Mouse (Mus musculus): ENCODE data around the gene Pmpca. TPM values are rescaled to one million over a fixed set of nuclear protein-coding genes. Genes with fewer than 3 reads are reported as not detected.
"Not testable (repeated sequence)": the region's sequence is repeated elsewhere in the genome, so short reads cannot be mapped to it uniquely, and the experiment has no call there.

Gene Pmpca
- total RNA-seq, 1 experiment from 2014 or later, result 54.9 TPM

- ATAC-seq (replicated peaks; ENCODE audit: insufficient number of reproducible peaks, low FRiP score, low TSS enrichment, poor library complexity, severe bottlenecking), result no peak
Observed at GRCm38 (mm10) chr2:26364738-26365465, 24.2 kb upstream of the Pmpca start.

DNA sequence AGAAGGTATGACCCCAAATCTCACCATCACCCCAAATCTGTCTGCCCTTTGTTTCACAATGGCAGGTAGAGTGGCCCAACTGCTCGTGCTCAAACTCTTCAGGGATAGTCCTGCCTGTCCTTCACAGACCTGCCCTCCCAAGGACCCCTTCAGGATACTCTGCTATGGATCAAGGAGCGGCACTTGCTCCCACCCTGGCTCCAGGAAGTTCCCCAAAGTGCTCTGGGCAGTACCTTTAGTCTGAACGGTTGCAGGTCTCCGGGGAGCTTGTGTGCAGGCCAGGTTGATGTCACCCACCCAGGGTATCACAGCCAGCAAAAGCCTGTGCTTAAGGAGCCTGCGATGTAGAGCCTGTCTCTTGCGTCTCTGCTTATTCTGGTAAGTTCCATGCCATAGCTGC, 21.2 kb upstream of the Pmpca start:
- ATAC-seq (replicated peaks; ENCODE audit: insufficient number of reproducible peaks, low FRiP score, low TSS enrichment, poor library complexity, severe bottlenecking), result no peak

DNA sequence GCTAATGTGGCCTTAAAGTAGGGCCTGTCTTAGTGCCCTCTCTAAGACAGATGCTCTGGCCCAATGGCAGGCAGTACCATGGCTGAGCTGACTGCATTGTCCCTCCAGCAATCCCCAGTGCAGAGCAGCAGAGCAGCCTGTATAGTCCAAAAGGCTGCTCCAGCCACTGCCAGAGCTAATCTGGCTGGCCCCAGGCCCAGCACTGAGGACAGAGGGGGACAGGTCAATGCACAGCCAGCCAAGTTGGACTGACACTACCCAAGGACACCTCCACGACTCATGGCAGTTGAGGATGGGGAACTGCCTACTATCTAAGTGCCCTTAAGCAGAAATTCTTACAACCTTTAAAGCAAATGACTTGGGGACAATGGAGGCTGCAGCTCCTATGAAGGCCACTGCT, 20.6 kb upstream of the Pmpca start:
- ATAC-seq (replicated peaks; ENCODE audit: insufficient number of reproducible peaks, low FRiP score, low TSS enrichment, poor library complexity, severe bottlenecking), result no peak

- ATAC-seq (replicated peaks; ENCODE audit: insufficient number of reproducible peaks, low FRiP score, low TSS enrichment, poor library complexity, severe bottlenecking), result no peak
Observed at GRCm38 (mm10) chr2:26372396-26372795, 16.7 kb upstream of the Pmpca start.

DNA sequence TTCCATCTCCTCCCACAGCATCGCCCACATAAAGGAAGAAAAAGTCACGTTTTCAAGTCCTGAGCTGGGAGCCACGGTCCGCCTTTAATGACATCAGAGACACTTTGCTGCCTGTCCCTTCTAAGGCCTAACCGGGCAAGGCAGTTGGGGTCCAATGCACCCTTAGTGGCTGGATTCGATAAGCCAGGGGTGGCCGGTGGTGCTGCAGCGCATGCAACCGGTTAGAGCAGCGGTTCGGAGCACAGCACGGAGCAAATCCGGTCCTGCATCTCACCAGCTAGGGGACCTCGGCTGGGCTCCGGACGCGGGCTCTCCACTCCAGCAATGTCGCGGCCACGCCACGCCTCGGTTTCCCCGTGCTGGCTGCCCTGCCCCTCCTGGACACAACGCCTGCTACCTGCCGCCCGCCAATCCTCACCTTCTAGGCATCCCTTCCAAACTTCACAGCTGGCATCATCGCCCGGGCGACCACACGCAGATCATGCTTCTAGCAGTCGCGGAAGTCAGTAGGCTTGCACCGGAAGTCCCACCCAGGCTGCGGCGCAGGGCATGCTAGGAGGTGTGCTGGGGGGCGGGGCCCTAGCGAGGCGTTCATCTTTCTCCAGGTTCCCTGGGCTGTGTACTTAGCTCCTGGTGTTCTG, 8.9 kb upstream of the Pmpca start, which contains the start of gene Snapc4:
Snapc4 (minus strand) TSS at position 523 of the 641 bp plus-strand sequence.
- ATAC-seq (replicated peaks; ENCODE audit: insufficient number of reproducible peaks, low FRiP score, low TSS enrichment, poor library complexity, severe bottlenecking), result peak; percentile 91

DNA sequence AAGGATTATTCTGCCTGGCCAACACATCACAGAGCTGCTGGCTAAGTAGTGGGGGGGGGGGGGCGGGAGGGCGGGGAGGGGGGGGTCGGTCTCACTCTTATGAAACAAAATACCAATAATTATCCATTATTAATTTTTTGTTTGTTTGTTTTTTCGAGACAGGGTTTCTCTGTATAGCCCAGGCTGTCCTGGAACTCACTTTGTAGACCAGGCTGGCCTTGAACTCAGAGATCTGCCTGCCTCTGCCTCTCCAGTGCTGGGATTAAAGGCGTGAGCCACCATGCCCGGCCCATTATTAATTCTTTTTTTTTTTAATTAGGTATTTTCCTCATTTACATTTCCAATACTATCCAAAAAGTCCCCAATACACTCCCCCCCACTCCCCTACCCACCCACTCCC, 8.3 kb upstream of the Pmpca start:
- not testable (repeated sequence) for ATAC-seq (replicated peaks; ENCODE audit: insufficient number of reproducible peaks, low FRiP score, low TSS enrichment, poor library complexity, severe bottlenecking)

GRCm38 (mm10) chr2:26387713-26388112, 1.4 kb upstream of the Pmpca start:
- ATAC-seq (replicated peaks; ENCODE audit: insufficient number of reproducible peaks, low FRiP score, low TSS enrichment, poor library complexity, severe bottlenecking), result no peak

DNA sequence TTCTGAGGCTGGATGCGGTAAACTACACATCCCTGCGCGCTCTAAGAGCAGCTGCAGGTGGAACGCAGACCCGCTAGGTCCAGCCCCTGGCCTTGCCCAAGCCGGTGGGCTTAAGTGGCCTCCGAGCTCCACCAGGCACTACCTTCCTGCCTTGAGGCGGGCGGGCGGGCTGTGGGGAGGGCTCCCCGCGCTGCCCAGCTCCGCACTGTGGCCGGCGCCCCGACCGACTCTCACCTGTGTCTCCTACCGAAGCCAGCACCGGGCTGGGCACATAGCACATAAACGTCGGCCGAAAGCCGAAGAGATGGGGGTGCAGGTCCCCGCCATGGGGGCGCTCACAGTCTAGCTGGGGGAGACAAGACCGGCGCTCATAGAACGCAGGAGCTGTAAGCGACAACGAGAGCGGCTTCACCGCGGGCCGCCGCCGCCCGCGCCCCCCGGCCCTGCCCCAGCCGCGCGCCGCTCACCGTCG, 421 bp upstream of the Pmpca start:
- ATAC-seq (replicated peaks; ENCODE audit: insufficient number of reproducible peaks, low FRiP score, low TSS enrichment, poor library complexity, severe bottlenecking), result no peak

DNA sequence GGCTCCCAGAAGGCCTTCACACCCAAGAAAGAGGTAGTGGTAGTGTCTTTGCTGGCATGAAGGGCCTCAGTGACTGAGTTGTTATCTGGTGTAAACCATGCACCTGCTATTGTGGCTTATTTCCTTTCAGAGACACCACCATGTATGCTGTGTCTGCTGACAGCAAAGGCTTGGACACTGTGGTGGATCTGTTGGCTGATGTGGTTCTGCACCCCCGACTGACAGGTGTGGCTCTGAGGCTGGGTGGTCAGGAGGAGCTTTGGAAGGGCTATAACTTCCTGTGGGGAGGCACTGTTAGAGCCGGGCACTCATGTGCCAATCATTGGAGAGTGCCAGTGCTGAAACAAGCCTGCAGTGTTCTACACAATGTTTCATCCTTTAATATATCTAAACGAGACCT, 1.8 kb downstream of the Pmpca start:
- no peak for ATAC-seq (replicated peaks; ENCODE audit: insufficient number of reproducible peaks, low FRiP score, low TSS enrichment, poor library complexity, severe bottlenecking)

DNA sequence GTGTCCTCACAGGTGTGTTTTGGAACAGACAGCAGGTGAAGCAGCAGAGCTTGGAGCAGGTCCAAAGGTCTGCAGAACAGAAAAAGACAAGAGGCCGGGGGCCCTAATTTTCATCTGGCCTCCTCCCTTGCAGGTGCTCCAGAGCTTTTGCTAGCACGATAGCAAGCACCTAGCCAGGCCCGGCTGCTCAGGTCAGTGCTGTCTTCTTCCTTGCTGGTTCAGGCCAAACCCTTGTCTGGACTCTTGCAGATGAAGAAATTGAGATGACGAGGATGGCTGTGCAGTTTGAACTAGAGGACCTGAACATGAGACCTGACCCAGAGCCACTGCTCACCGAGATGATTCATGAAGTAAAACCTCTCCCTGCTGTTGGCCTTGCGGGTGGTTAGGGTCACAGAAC, 2.5 kb downstream of the Pmpca start:
- ATAC-seq (replicated peaks; ENCODE audit: insufficient number of reproducible peaks, low FRiP score, low TSS enrichment, poor library complexity, severe bottlenecking), result no peak

DNA sequence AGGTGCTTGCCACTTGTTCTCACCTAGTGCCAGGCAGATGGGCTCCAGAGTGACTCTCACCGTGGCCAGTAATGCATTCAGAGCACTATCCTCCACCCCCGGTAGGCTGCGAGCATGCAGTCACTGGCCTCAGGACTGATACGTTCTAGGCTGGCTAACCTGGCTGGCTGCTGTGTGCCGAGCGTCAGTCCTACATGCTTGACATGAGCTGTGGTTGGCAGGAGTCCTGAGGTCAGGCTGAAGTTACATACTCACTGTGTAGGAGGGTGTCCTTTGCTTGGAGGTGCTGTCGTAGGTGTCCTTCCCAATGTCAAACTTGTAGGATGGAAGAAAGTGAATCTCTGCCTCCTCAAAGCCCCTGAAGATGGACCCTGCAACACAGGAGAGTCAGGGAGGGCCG, 9.8 kb downstream of the Pmpca start:
- no peak for ATAC-seq (replicated peaks; ENCODE audit: insufficient number of reproducible peaks, low FRiP score, low TSS enrichment, poor library complexity, severe bottlenecking)

DNA sequence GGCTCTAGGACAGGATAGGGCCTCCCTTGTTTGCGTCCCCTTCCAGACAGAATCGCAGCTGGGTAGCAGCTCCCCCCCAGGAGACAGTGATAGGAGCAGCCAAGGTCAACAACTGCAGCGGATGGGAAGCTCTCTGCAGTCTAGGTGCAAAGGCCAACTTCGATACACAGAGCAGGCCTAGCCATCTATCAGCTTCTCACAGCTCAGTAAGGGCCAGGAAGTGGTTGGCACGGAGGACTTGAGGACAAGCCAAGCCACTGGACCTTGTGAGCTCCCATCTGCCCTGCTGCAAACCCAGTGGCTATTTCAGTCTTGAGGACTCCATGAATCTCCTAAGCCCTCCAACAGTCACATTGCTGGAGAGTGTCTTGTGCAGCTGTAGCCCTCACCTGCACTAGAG, 10.5 kb downstream of the Pmpca start:
- no peak for ATAC-seq (replicated peaks; ENCODE audit: insufficient number of reproducible peaks, low FRiP score, low TSS enrichment, poor library complexity, severe bottlenecking)

- ATAC-seq (replicated peaks; ENCODE audit: insufficient number of reproducible peaks, low FRiP score, low TSS enrichment, poor library complexity, severe bottlenecking), result no peak
Observed at GRCm38 (mm10) chr2:26400296-26400695, 11.2 kb downstream of the Pmpca start.

DNA sequence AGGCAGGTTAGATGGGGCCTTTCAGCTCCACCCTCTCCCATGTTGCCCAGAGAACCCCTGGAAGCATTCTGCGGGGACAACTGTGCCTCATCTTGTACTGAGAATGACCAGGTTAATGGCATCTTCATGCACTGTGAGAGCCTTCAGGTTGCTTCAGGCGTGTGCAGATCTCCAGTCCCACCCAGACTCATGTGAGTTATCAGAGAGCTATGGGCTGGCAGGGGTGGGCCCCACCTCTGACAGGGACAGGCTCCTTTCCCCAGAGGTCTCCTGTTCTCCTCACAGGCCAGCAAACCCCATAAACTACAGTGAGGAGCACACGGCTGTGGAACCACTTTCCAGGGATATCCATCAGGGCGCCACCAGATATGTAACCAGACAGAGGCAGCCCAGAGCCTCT, 11.9 kb downstream of the Pmpca start:
- no peak for ATAC-seq (replicated peaks; ENCODE audit: insufficient number of reproducible peaks, low FRiP score, low TSS enrichment, poor library complexity, severe bottlenecking)

- no peak for ATAC-seq (replicated peaks; ENCODE audit: insufficient number of reproducible peaks, low FRiP score, low TSS enrichment, poor library complexity, severe bottlenecking)
Observed at GRCm38 (mm10) chr2:26402265-26402664, 13.1 kb downstream of the Pmpca start.

GRCm38 (mm10) chr2:26403306-26403705, 14.2 kb downstream of the Pmpca start:
- ATAC-seq (replicated peaks; ENCODE audit: insufficient number of reproducible peaks, low FRiP score, low TSS enrichment, poor library complexity, severe bottlenecking), result no peak

GRCm38 (mm10) chr2:26408515-26409356, 19.6 kb downstream of the Pmpca start, which contains the start of gene Inpp5e:
Gene Inpp5e (minus strand): TSS chr2:26409203.
- peak; percentile 91 for ATAC-seq (replicated peaks; ENCODE audit: insufficient number of reproducible peaks, low FRiP score, low TSS enrichment, poor library complexity, severe bottlenecking)

DNA sequence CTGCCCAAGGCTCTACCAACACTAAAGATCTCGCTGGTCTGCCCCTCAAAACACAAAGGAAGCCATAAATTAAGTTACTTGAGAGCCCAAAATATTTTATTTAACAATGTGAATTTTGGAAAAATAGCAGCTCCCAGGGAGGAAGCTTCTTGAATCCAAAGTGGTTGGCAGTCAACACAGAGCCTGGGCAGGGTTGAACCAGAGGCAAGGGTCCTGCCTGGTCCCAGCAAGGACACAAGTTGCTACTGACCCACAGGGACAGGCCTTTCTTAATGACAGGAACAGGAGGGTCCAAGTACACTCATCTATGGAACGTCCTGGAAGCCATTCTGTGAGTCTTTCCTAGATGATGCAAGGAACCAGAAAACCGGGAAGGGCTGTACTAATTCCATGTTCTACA, 20.2 kb downstream of the Pmpca start:
- no peak for ATAC-seq (replicated peaks; ENCODE audit: insufficient number of reproducible peaks, low FRiP score, low TSS enrichment, poor library complexity, severe bottlenecking)

DNA sequence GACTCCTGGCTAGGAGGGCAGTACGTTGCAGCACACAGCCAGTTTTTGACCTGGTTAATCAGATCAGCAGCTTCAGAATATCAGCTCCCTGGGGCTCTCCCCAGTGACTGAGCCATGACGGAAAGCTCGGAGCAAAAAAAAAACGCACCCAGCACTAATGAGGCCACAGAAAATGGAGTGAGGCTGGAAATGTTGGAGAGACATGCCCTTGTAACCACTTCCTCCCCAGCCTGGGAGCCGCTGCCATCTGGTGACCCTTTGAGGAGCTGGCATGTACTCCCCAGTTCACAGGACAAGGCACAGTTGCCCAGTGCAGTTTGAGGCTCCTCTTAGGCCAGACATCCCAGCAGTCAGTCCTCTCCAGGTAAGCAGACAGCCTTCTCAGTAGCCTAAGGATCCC, 21.0 kb downstream of the Pmpca start:
- no peak for ATAC-seq (replicated peaks; ENCODE audit: insufficient number of reproducible peaks, low FRiP score, low TSS enrichment, poor library complexity, severe bottlenecking)

All from monocyte, adult 5-6 weeks (primary cell).